In genomic region chr8:126654353-126654752, GRCm38 (mm10) we compare ENCODE assay signal across 15 mouse cellular contexts.
A peak's percentile ranks its signal among the peaks of the same experiment; 100 is the strongest.
DNase-seq lines count a peak whose midpoint lies in the region; ATAC-seq lines count a peak whose summit lies in the region.
"Had no signal": no experiment of that assay in that cellular context is flagged by ENCODE, and none has a peak within 500 bp of the region (broad histone marks: within the 10 kb centered on the region; RNA-seq: fewer than 3 reads in every experiment).

No protein-coding gene starts in this region.

- no peak for ATAC-seq in hindbrain, embryonic 11.5 days (ENCODE audit: low FRiP score)
- peak; percentile 52; the same call in 1 of the 2 replicates for ATAC-seq in hindbrain, embryonic 13.5 days (ENCODE audit: low FRiP score)
- ATAC-seq in neural tube, embryonic 12.5 days (ENCODE audit: low FRiP score, low read depth) = 0 out of 2 replicates have a peak, but pooled peaks have one; percentile 17

- H3K27me3 ChIP-seq in hindbrain, embryonic 10.5 days (ENCODE audit: insufficient read depth, poor library complexity, severe bottlenecking) = no peaks in the 10 kb centered on the region
- H3K27me3 ChIP-seq in hindbrain, embryonic 11.5 days (ENCODE audit: control insufficient read depth, insufficient read depth, low read length) = no peaks in the 10 kb centered on the region
- no peaks in the 10 kb centered on the region for H3K27me3 ChIP-seq in hindbrain, embryonic 13.5 days
- H3K27me3 ChIP-seq in neural tube, embryonic 12.5 days (replicated peaks) = no peaks in the 10 kb centered on the region
- H3K27me3 ChIP-seq: limb, embryonic 15.5 days; lung, embryonic 15.5 days had no signal

- H3K27ac ChIP-seq in hindbrain, embryonic 10.5 days = peak overlapping the region; percentile 45; the same call in 1 of the 2 replicates
- H3K27ac ChIP-seq in hindbrain, embryonic 11.5 days (ENCODE audit: low read depth, low read length) = no peak overlapping the region
- H3K27ac ChIP-seq in hindbrain, embryonic 13.5 days = peak overlapping the region; percentile 78
- H3K27ac ChIP-seq in neural tube, embryonic 12.5 days = no peak overlapping the region
- H3K27ac ChIP-seq: gastrocnemius, adult 2 months; left cerebral cortex, adult 2 months; limb, embryonic 15.5 days; lung, embryonic 15.5 days had no signal

- DNase-seq in hindbrain, embryonic 10.5 days (ENCODE audit: low spot score) = no peak
- DNase-seq in hindbrain, embryonic 11.5 days (ENCODE audit: low spot score) = no peak
- peak; percentile 46 to 69 for DNase-seq in thymus, postnatal 36 days
- DNase-seq in urinary bladder, postnatal 14 days (ENCODE audit: low spot score) = no peak
- DNase-seq in ovary, postnatal 36 days (ENCODE audit: low spot score) = no peak
- DNase-seq: adrenal gland, postnatal 10 days; cerebellum, adult 9-11 months; embryo, embryonic 11 days; gastrocnemius, adult 2 months; kidney, adult 8-10 months had no signal

- peaks cover 18% of the 10 kb centered on the region for H3K4me1 ChIP-seq in hindbrain, embryonic 10.5 days (replicated peaks)
- H3K4me1 ChIP-seq in hindbrain, embryonic 11.5 days (replicated peaks; ENCODE audit: control insufficient read depth, insufficient read depth, low read length) = no peaks in the 10 kb centered on the region
- H3K4me1 ChIP-seq in hindbrain, embryonic 13.5 days (replicated peaks) = peaks cover 30% of the 10 kb centered on the region
- H3K4me1 ChIP-seq in neural tube, embryonic 12.5 days = peaks cover 7% of the 10 kb centered on the region; the same call in 1 of the 2 replicates

- no peak overlapping the region for H3K4me2 ChIP-seq in hindbrain, embryonic 11.5 days (replicated peaks; ENCODE audit: low read depth, low read length)
- H3K4me2 ChIP-seq in hindbrain, embryonic 13.5 days = no peak overlapping the region
- H3K4me2 ChIP-seq in neural tube, embryonic 12.5 days (replicated peaks) = no peak overlapping the region
- H3K4me2 ChIP-seq: limb, embryonic 15.5 days; lung, embryonic 15.5 days had no signal

- WGBS in hindbrain, embryonic 10.5 days = 87% methylated on average over 7 of the region's 7 CpGs
- 87% methylated on average over 7 of the region's 7 CpGs for WGBS in hindbrain, embryonic 11.5 days
- 57% methylated on average over 7 of the region's 7 CpGs for WGBS in hindbrain, embryonic 13.5 days
- 75% methylated on average over 7 of the region's 7 CpGs for WGBS in neural tube, embryonic 12.5 days

- no peak overlapping the region for H3K9ac ChIP-seq in hindbrain, embryonic 11.5 days (ENCODE audit: low read depth, low read length)
- H3K9ac ChIP-seq in hindbrain, embryonic 13.5 days = no peak overlapping the region
- H3K9ac ChIP-seq in neural tube, embryonic 12.5 days = no peak overlapping the region
- H3K9ac ChIP-seq: limb, embryonic 15.5 days; lung, embryonic 15.5 days had no signal

- H3K9me3 ChIP-seq in hindbrain, embryonic 10.5 days = no peaks in the 10 kb centered on the region
- H3K9me3 ChIP-seq in hindbrain, embryonic 11.5 days (ENCODE audit: control insufficient read depth, low read length) = no peaks in the 10 kb centered on the region
- no peaks in the 10 kb centered on the region for H3K9me3 ChIP-seq in hindbrain, embryonic 13.5 days
- H3K9me3 ChIP-seq in neural tube, embryonic 12.5 days = no peaks in the 10 kb centered on the region
- H3K9me3 ChIP-seq: limb, embryonic 15.5 days; lung, embryonic 15.5 days had no signal

- H3K4me3 ChIP-seq in hindbrain, embryonic 10.5 days = no peak overlapping the region
- H3K4me3 ChIP-seq in hindbrain, embryonic 11.5 days (ENCODE audit: low read depth, low read length) = no peak overlapping the region
- no peak overlapping the region for H3K4me3 ChIP-seq in hindbrain, embryonic 13.5 days
- H3K4me3 ChIP-seq in neural tube, embryonic 12.5 days = no peak overlapping the region
- H3K4me3 ChIP-seq: gastrocnemius, adult 2 months; left cerebral cortex, adult 2 months; limb, embryonic 15.5 days; lung, embryonic 15.5 days had no signal

- no peaks in the 10 kb centered on the region for H3K36me3 ChIP-seq in hindbrain, embryonic 10.5 days
- H3K36me3 ChIP-seq in hindbrain, embryonic 11.5 days (ENCODE audit: control insufficient read depth, insufficient read depth, low read length) = no peaks in the 10 kb centered on the region
- no peaks in the 10 kb centered on the region for H3K36me3 ChIP-seq in hindbrain, embryonic 13.5 days
- no peaks in the 10 kb centered on the region for H3K36me3 ChIP-seq in neural tube, embryonic 12.5 days
- H3K36me3 ChIP-seq: limb, embryonic 15.5 days; lung, embryonic 15.5 days had no signal

Comparison
In these comparisons a context has a peak if more than half of its experiments do, and no peak if none do; other contexts are left out.
1. H3K27ac ChIP-seq: peak in hindbrain, embryonic 10.5 days (single experiment) and hindbrain, embryonic 13.5 days (single experiment); none in hindbrain, embryonic 11.5 days (single experiment) and neural tube, embryonic 12.5 days (single experiment).
2. DNase-seq: peak in thymus, postnatal 36 days (2 of 2); none in hindbrain, embryonic 10.5 days (single experiment), hindbrain, embryonic 11.5 days (single experiment), urinary bladder, postnatal 14 days (single experiment) and ovary, postnatal 36 days (single experiment).